11 mouse cellular contexts compared by ENCODE assay signal in the genomic region with DNA sequence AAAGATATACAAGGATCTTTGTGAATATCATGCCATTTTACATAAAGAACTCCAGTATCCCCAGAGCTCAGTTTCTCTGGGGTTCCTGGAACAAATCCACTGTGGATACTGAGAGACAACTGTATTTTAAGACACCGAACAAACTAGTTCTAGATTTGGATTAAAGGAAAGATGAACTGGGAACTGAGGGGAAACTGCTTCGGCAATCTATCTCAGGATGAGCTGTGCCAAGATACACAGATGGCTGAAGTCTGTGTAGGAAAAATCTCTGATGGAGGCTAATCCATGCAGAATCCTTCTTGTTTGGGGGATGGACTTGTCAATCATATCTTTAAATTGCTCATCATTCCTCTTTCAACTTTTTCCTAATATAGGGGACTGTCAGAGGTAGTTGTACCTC.
"Had no signal": no experiment of that assay in that cellular context is flagged by ENCODE, and none has a peak within 500 bp of the region (broad histone marks: within the 10 kb centered on the region; RNA-seq: fewer than 3 reads in every experiment).

No protein-coding gene starts in this region.

- H3K36me3 ChIP-seq: limb, embryonic 13.5 days; midbrain, embryonic 12.5 days; neural tube, embryonic 13.5 days had no signal

- H3K27me3 ChIP-seq: limb, embryonic 13.5 days; midbrain, embryonic 12.5 days; neural tube, embryonic 13.5 days had no signal

- H3K9me3 ChIP-seq: limb, embryonic 13.5 days; midbrain, embryonic 12.5 days; neural tube, embryonic 13.5 days had no signal

- ATAC-seq: intestine, postnatal 0 days; midbrain, embryonic 16.5 days had no signal

- H3K4me1 ChIP-seq: limb, embryonic 13.5 days; midbrain, embryonic 12.5 days; neural tube, embryonic 13.5 days had no signal

- H3K4me2 ChIP-seq: limb, embryonic 13.5 days; midbrain, embryonic 12.5 days; neural tube, embryonic 13.5 days had no signal

- DNase-seq: kidney, adult 8-10 months; kidney, postnatal 36 days; left cerebral cortex, postnatal 4 days; lung, adult 18-20 months; thymus, postnatal 4 days had no signal

- H3K9ac ChIP-seq: limb, embryonic 13.5 days; liver, embryonic 14.5 days; midbrain, embryonic 12.5 days; neural tube, embryonic 13.5 days had no signal

- H3K27ac ChIP-seq: limb, embryonic 13.5 days; liver, embryonic 14.5 days; midbrain, embryonic 12.5 days; neural tube, embryonic 13.5 days had no signal

- H3K4me3 ChIP-seq: limb, embryonic 13.5 days; midbrain, embryonic 12.5 days; neural tube, embryonic 13.5 days had no signal
